Mouse (Mus musculus): ENCODE measurements around the gene Fscn3.
A peak's percentile ranks its signal among the peaks of the same experiment; 100 is the strongest.

Gene Fscn3

DNA sequence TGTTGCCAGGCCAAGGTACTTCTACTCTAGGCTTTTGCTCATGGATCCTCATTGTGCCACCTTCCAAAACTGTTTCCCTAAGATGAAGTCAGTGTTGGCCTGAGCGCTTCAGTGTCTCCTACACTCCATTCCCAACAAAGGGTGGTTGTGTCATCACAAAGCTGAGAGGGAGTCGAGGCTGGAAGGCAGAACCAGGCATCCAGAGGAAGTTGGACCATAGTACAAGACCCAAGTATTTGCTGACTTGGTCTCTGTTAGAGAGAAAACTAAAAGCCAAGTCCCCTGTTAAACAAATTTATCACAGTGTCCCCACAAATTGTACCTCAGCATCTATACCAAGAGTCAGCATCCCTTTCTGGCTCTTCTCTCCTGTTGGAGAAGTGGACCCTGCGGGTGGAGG lies 701 bp downstream of the Fscn3 start, which contains the start of gene Gcc1:
Gcc1 (minus strand) TSS at position 101 of the 400 bp plus-strand sequence.
- no peak for DNase-seq

DNA sequence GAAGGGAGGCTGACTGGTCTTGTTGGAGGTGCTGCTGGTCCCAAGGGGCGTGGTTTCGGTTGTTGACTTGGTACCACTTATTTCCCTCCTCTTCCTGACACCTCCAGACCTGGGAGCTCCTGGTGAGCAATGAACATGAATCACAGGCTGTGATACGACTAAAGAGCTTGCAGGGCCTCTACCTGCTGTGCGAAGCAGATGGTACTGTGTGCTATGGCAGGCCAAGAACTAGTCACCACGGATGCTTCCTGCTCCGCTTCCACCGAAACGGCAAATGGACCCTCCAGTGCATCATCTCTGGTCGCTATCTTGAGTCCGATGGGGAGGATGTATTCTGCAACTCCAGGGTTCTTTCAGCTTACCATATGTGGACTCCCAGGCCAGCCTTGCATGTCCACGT lies 2.3 kb downstream of the Fscn3 start:
- DNase-seq: peak; percentile 37

DNA sequence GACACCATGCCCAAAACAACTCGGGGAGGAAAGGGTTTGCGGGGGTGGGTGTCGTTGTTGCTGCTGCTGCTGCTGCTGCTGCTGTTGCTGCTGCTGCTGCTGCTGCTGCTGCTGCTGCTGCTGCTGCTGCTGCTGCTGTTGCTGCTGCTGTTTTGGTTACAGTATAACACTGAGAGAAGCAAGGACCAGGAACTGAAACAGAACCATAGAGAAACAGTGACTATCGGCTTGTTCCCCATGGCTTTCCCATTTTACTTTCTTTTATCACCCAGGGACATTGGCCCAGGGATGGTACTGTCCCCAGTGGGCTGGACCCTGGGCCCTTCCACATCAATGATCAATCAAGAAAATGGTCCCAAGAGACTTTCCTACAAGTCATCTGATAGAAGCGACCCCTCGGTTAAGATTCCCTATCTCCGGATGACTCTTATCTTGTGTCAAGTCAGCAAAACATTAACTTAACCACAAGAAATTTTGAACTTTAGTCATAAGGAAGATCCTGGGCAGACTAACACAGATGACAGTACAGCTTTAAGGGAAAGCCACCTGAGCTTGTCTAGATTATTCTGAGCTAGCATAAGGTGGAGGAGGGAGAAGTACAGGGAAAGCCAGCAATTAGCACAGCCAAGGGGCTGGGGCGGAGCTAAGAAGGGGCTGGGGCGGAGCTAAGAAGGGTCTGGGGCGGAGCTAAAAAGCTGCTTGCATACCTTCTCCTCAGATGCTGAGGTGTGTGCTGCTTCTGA lies 3.4 kb downstream of the Fscn3 start:
- DNase-seq: no peak

DNA sequence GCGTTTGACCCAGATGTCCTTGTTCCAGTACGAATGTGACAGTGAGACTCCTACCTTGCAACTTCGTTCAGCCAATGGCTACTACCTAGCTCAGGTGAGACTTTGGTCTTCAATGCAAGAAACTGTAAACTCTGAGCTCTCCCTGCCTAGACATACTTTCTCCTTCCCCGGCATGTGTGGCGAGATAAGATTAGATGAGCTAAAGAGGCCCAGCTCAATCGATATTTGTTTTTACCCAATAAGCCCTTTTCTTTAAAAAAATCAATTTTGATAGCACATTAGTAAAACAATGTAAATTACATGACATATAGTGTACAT lies 3.9 kb downstream of the Fscn3 start:
- no peak for DNase-seq

DNA sequence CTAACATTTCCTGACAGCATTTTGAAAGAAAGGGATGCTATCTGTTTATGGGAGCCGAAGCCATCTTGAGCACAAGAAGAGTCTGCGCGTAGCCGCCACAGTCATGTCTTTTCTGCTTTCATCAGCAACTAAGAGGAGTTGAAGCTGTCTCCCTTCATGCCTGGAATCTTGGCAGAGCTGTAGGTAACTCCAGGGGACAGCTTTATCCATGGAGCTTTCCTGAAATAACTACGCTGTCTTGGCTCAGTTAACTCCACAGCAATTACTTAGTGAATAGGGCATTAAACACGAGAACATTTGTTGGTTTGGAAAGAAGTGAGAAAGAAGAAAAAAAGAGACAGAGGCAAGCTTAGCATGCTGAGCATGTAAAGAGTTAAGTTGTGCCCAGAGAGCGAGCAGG lies 20.3 kb downstream of the Fscn3 start:
- DNase-seq: no peak

DNA sequence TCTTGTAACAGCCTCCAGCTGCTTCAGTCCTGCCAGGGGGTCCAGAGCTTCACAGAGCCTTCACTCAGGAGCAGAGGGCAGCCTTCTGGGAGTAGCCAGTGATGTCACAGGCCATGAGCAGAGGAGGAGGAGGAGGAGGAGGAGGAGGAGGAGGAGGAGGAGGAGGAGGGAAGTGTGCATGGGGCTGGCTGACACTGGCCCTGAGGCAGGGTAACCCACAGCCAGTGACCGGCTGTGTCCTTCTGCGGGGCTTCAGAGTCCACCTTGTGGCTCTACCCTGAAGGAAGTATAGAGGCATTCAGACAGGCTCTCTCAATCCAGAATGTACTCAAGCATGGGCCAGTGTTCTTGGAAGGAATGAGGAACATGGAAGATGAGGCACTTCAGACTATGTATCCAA lies 21.7 kb downstream of the Fscn3 start, which contains the start of gene Pax4:
Pax4 (minus strand) TSS at position 101 of the 400 bp plus-strand sequence.
- DNase-seq: no peak

DNA sequence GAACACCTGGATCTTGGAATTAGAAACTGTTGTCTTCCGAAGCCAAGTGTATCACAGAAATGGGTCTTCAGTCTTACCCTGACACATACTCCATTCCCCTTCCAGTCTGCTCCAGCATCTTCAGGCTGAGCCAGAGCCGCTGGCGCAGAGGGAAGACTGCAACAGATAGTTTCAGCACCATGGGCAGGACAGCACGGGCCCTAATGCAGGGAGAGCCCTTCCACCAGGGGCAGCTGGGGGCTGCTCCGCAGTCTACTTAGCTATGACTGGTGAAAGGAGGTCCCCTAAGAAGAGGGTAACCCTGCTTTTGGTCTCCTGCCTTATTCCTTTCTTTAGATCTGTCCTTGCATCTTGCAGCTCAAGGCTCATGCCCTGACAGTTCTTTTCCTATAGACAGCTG lies 22.9 kb downstream of the Fscn3 start:
- DNase-seq: no peak

DNA sequence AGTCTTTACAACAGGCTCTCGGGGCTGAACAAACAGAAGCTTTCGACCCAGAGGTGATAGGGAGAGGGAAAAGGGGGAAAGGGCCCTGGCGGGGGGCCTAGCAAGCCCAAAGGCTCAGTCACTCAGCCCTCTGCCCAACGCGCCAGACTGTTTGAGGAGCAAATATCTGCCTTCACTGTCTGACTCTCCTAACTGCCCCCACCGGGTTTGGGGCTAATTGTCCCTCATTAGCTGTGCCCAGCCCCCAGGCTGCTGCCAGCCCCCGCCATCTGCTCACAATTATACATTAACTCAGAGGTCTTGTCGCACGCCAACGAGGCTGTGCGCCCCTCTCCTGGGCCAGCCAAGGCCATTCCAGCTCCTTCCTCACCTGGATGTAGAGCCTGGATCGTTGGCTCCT lies 23.4 kb downstream of the Fscn3 start:
- DNase-seq: no peak

DNA sequence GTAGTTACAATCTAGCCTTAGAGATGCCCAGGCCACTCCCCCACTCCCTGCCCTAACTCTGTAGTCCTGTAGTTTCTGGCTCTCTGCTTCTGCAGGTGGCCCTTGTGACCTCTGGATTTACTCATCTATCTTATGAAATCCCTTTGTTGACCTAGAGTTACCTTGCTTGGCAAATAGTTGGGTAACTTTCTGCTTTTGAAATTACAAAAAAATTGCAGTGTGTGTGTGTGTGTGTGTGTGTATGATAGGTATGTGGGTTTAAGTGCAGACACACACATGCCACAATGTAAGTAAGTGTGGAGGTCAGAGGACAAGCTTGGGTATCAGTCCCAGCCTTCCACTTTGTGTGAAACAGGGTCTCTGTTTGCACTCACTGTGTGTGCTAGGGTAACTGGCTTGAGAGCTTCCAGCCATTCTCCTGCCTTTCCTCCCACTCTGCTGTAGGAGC lies 31.7 kb downstream of the Fscn3 start:
- no peak for DNase-seq

DNA sequence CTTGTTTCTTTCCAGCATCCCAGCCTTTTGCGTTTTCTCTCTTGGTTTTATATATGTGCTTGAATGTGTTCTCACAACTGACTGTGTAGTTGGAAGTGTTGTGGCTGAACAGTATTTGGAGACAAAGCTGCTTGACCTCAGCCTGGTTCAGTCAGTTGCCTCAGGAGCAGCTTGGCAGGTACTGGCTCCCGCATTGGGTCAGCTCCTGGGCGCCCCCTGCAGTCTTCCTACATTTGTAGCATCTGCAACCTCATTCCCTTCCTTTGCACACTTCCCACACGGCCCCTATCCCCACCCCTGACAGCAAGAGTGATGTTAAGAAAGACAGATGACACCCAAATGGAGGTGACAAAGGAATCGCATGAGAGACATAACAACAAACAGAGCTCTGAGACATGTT lies 32.9 kb downstream of the Fscn3 start:
- DNase-seq: peak; percentile 79

DNA sequence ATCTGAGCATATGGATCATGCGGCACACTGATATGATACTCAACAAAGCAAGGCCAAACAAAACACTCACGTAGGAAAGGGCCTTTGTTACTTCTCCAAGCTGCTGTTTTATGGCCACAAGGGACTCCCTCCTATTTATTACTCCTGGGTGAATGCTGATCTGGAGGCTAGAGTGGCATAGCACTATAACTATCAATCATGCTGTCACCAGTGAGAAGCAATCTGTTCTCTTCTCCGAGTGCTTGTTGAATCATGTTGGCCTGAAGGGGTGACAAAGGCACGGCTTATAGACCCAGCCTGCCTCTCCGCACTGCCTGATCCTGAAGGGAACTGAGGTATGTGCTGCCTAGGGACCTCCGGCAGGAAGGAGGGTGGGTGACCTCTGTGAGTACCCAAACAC lies 37.0 kb downstream of the Fscn3 start:
- DNase-seq: no peak

DNA sequence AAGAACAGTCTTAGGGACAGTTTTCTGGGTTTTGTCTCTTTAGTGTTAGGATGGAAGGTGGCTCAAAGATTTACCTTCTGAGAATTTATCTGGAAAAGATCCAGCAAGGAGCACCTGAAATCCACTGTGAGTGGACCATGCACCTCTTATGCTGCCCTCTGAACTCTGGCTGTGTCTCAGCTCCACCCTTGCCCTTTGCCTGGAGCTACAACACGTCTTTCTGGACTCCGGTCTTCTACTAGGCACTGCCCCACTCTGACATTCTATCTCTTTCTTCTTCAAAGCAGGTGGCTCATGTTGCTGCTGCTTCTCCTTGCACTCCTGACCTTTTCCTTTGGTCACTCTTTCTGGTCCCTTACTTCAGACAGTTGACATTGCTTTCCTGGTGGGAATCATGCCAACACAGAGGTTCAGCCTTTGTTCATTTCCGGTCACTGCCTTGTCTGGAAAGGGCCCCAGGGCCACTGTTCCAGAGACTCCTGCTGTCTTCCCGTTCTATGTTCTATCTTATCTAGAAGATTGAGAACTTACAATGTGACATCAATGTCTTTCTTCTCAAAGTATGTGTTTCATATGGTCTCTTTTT lies 42.5 kb downstream of the Fscn3 start:
- DNase-seq: no peak

DNA sequence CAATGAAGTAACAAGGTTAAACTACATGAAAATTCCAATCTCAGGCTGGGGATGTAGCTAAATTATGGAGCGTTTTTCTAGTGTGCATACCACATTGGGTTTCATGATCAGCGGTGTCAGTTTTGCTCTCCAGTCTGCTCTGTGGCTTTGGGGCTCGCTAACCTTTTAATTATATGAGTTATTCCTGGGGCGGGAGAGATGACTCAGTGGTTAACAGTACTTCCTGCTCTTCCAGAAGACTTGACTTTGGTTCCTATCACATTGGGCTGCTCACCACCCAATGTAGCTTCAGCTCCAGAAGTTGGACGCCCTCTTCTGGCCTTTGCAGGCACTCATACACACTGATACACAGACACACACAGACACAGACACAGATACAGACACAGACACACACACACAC lies 43.0 kb downstream of the Fscn3 start:
- no peak for DNase-seq

DNA sequence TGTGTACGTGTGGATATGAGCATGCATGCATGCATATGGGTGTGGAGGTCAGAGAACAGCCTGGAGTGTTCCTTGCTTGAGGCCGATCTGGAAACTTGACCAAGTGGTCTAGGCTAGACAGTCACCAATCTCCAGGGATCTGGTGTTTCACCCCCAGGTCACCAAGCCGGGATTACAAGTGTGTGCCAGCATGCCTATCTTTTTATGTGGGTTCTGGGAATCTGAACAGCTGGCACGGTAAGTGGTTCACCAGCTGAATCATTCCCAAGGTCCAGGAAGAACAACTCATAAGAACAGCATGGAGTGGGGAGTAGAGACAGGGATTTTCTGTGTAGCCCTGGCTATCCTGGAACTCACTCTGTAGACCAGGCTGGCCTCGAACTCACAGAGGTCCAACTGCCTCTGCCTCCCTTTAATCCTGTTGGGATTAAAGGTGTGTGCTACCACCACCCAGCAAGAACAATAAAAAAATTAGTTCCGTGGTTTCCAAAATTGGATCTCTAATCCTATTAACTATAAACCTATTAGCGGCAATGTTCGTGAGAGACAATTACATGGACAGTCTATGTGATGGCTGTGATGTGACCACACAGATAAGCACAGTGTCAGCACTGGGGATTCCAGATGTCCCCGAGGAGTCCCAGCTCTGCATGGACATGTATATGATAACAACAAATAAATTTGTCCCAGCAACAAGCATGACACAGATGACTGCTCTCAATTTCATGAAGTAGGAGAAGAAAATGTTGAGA lies 43.9 kb downstream of the Fscn3 start:
- DNase-seq: no peak

DNA sequence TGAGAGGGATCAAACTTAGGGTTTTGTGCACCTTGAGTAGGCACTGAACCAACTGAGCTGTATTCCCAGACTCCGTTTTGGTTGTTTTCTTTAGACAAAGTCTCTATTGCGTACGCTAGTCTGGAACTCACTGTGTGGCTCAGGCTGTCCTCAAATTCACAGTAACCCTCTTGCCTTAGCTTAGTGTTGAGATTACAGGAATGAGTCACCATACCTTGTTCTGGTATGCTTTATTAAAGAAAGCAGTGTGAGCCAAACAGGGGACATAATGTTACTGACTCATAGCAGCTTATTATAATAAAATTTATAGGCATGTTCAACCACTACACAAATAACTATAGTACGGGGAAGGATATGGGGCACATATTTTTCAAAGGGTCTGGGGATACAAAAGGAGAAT lies 46.6 kb downstream of the Fscn3 start:
- no peak for DNase-seq

DNA sequence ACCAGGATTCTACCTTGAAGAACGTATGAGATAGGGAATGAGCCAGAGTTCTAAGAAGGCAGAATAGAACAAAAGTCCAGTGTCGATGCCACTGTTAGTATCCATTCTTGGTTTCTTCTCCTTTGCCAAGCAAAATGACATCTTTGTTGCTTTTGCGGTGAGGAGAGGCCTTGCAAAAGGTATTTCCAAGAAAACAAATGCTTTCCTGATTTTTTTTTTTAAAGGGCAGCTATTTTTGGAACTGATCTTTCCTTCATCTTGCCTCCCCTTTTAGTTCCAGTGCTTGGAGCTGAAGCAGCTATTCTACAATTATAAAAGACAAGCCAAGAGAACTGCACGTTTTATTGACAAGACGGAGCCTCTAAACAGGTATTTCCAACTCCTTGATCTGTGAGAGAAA lies 47.2 kb downstream of the Fscn3 start, which contains the start of gene Snd1:
Snd1 (plus strand) TSS at position 301 of the 400 bp plus-strand sequence.
- DNase-seq: no peak

DNA sequence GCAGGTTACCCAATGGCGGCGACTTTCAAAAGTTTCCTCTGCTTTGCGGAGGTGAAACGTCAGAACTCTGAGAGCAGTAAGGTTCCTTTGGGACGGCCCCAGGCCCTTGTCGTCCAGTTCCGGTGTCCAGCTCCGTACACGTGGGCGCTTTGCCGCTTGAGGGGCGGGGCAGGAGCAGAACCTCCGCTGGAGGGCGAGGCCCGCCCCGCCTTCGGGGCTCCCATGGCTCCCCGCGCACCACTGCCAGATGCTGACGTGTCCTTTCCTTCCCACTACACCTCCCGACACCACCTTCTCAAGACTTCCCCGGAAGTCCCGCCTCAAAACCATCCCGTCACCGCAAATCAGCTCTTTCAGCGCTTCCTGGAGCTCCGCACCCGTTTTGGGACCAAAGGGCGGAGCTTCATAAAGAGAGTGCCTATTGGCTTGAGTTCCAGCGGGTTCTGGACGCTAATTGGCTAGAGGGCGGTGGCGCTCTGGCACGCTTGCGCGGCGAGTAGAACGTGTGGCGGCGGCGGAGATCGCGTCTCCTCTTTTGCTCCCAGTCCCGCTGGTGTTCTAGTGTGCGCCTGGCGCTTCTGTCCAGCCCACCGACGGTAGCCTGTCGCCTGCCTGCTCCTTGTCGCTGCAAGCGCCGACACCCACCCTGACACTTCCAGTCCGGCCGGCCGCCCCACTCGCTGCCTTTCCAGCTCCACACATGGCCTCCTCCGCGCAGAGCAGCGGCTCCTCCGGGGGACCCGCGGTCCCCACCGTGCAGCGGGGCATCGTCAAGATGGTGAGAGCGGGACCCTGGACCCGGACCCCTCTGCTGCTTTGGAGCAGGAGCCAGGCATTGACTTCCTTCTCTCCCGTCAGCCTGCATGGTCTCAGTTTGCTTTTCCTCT lies 52.5 kb downstream of the Fscn3 start:
- peak; percentile 96 for DNase-seq

DNA sequence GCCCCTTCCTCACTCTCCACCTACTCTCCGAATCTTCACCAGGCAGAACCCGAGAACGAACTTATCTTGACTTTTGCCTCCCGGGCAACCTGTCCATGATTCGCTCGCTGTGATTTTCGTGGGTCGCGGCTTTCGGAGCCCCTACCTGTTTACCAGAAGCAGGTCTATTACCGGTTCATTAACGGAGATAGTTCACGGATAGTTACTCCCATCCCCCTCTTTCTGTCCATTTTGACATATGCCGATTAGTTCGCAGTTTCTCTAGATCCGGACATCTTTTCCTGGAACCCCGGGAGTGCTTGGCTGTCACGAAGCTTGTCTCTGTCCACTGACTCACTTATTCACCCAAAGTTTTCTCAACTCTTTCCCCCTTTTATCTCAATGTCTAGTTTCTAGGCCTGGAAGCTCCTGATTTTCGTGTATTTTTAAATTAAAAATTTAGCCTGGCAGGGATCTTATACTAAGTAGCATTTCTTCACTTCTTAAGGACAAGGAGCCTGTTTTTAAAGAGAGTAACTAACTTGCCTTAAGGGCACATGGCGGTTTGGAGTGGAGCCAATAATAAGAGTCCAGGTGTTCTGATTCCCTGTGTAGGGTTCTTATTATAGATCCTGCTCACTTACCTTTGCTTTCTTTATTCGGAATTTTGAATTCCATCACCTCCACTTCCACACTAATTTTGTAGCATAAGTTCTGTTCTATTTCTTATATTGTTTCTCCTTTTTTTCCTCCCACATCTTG lies 53.3 kb downstream of the Fscn3 start:
- no peak for DNase-seq

DNA sequence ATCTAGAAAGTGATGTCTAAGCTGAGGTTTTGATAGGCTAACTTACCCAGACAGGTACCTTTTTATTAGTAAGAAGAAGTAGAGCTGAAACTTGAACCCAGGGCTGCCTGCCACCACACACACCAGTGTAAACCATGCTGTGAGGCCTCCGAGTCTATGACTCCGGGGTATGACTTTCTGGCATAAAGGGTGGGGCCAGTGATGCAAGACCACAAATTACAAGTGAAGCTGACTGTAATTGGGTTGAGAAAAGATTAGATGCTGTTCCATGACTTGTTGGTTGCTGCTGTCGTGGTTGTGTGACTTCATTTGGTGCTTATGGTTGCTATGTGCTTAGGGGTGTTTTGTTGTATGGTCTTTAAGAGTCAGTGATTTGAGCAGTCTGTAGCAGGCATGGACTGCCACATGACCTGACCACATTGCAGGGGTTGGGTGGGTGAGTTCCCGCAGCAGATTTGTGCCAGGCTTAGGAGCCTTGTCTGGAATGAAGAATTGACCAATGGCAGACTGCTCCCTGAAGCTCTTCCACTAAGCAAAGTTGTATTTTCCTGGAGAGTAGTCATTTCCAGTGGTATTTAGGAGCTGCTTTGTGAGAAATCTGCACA lies 55.2 kb downstream of the Fscn3 start:
- DNase-seq: no peak

DNA sequence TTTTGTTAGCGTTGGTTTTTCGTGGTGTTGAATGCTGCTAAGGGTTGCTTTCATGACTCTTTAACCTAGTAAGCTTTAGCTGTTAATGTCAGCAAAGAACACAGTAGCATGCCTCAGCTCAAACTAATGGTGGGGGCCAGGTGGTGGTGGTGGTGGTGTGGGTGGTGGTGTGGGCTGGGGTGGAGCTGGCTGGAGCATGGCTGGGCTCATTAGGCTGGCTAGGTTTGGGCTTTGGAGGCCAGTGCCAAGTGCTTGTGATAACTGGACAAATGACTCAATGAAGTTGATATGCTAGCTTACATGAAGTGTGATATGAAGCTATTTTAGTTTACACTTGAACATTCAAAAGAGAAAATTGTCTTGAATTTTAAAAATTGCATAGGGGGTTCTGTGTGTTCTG lies 58.4 kb downstream of the Fscn3 start:
- no peak for DNase-seq

DNA sequence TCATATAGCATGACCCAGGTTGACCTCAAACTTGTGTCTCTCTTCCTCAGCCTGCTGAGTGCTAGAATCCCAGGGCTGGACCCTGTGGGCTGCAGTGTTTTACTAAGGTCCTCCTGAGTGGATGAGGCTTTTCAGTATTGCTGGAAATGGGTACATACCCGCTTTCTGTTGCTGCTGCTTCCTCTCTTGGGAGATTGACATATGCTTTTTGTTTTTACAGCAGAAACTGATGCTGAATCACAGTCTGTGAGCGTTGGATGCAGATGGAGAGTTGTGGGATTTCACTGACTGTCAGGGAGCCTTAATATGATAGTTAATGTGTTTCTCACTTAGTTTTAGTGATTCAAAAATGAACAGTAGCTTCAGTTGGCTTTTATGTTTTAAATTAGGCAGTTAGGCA lies 58.9 kb downstream of the Fscn3 start:
- DNase-seq: no peak

DNA sequence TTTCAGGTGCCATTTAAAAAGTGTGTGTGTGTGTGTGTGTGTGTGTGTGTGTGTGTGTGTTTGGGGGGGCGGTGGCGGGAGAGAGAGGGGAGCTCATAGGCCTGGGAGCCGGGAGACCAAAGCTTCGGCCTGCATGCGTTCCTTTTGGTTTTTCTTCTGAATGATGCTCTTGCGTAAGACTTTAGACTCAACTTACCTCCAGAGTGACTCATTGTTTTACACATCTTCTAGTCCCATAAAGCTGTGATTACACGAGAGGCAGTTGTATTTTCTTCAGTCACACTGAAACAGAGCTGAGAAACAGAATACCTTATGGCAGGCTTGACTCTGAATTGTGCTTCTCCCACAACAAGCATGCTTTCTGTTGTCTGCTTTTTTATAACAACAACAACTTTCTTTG lies 59.3 kb downstream of the Fscn3 start:
- DNase-seq: no peak
